Mouse (Mus musculus): Measurements from ENCODE around the gene Grk6.

Grk6 gene

DNA sequence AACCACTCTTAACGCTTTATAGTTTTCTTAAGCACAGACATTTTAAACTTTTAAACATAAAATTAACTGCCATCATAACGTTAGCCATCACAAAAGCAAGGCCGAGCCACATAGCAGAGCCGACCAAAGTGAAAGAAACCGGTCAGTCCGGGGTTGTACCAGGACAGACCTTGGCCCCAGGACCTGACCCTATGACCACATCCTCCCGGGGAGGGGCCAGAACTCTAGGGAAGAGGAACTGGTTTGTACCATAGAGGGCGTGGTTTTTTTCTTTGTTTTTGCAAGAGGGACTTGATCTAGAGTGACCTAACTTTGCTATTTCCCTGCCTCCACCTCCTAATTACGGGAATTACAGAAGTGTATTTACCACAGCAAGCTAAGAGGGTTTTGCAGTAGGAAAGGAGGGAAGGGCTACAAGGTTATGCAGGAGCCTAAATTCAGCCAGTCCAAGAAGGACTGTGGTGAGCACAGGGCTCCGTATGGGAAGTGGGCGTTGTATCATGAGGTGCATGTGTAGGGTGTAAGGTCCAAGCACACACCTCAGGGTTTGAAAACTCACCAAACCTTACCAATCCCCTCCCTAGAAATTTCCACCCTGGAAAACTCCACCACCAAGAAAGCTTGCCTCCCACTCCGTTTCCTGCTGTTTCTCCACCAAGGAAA, 15.5 kb upstream of the Grk6 start:
- DNase-seq = peak; percentile 71

DNA sequence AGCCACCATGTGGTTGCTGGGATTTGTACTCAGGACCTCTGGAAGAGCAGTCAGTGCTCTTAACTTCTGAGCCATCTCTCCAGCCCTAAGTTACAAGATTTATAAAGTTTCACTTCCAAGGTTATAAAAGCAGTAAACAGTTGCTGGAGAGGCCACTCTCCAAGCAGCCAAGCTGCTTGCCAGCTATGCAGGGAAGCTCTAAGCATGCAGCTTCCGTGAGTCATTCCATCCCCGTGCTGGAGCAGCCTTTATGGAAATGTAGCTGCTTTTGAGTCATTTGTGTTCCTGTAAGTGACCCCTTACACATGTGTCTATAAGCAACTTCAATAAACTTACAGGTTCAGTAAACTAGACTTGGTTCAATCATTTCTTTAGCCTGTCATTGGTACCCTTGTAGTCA, 14.3 kb upstream of the Grk6 start:
- DNase-seq = peak; percentile 3

GRCm38 (mm10) chr13:55431889-55432685, 12.8 kb upstream of the Grk6 start:
- DNase-seq = peak; percentile 2

DNA sequence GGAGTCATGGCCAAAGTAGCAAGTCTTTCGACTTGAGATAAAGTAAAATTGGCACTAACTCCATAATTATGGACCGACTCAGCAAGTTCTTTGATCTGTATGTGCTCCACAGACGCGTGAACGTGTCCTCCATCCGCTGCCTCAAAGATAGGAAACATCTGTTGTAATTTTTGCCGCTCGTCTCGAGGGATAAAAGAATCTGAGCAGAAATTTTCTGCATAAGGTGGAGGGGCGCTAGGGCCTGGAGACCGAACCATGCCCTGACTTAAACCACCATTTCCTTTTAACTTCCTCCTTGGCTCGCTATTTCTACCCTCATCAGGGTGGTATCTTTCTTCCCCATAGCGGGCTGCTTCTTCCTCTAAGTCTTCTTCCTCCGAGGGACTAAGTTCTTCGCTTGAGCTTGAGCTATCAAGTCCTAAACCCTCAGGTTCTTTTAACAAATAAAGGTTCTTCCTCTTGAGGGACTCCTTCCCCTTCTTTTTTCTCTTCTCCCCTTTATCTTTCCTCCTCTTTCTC, 7.7 kb upstream of the Grk6 start:
- DNase-seq = peak; percentile 2

GRCm38 (mm10) chr13:55443799-55444285, 1.0 kb upstream of the Grk6 start:
- DNase-seq = no peak

GRCm38 (mm10) chr13:55444286-55444936, 461 bp upstream of the Grk6 start:
- peak; percentile 91 for DNase-seq

DNA sequence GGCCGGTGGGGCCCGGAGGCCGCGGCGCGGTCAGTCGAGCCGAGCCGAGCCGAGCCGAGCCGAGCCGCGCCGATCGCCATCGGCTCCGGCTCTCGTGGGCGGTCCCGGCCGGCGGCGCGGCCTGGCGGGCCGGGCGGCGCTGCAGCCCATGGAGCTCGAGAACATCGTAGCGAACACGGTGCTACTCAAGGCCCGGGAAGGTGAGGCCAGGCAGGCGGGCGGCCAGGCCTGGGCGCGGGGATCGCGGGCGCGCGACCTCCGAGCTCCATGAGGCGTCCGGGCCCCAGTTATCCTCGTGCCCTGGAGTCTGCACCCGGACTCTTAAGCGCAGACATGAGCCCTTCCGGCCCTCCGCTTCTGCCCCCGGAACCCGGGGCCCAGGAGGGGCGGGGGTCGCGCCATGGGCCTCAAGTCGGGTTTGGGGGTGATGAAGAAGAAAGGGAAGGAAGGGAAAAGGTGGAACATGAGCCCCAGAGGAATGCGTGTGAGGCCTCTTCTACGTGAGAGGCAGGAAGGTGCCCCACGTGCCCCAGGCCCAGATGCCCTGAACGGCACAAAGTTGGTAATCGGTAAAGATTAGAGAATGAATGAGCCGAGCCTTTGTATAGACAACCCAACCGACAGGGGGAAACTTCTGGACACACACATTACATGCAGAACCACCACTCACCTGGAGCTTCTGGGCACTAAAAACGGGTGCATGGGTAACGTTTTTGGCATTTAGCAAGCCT, 654 bp downstream of the Grk6 start:
- DNase-seq = no peak

GRCm38 (mm10) chr13:55446483-55447105, 1.7 kb downstream of the Grk6 start:
- DNase-seq = no peak

DNA sequence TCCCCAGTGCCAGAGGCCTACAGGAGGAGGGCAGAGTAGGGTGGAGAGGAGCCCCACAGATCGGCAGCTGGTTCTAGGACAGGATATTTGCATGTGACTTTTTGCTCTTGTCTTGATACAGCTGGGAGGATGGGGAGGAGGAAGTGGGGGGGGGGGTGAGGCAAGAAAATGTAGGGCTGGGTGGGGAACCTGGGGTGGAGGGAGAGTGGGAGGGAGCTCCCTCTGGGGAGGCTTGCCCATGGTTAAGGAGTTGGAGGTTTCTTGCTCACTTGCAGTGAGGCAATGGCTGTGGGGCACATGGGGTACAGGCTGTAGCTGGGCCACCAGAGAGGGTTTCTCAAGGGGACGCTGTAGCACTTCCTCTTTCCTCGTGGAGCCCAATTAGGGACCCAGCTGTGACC, 2.7 kb downstream of the Grk6 start:
- DNase-seq = no peak

DNA sequence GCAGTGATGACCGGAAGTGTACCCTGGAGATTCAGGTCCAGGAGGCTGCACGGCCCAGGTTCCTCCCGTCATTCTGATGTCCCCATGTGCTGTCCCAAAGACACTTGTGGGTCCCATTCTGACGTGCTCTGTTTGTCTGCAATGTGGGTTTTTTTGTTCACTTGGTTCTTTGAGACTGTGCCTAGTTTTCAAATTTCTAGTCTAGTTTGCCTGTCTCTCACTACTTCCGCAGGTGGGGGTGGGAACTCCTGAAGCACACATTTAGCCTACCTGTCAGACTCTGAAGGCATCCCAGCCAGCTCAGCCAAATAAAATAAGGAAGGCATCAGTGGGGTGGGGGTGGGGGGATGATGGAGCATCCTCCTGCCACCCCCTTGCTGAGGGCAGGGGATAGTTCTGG, 3.3 kb downstream of the Grk6 start:
- DNase-seq = no peak

DNA sequence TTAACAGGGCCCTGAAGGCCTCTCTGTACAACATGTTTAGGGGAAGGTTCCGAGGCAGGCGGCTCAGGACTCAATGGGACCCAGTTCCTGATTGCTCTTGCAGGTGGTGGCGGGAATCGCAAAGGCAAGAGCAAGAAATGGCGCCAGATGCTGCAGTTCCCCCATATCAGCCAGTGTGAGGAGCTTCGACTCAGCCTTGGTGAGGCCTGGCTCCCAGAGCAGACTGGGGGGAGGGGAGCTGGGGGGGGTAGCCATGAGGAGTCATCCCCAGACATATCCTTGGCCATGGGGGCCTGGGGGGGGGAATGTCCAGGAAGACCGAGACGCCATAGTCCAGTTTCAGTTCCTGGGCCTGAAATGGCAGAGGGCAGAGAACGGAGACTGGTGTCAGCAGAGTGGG, 4.3 kb downstream of the Grk6 start:
- DNase-seq = no peak

DNA sequence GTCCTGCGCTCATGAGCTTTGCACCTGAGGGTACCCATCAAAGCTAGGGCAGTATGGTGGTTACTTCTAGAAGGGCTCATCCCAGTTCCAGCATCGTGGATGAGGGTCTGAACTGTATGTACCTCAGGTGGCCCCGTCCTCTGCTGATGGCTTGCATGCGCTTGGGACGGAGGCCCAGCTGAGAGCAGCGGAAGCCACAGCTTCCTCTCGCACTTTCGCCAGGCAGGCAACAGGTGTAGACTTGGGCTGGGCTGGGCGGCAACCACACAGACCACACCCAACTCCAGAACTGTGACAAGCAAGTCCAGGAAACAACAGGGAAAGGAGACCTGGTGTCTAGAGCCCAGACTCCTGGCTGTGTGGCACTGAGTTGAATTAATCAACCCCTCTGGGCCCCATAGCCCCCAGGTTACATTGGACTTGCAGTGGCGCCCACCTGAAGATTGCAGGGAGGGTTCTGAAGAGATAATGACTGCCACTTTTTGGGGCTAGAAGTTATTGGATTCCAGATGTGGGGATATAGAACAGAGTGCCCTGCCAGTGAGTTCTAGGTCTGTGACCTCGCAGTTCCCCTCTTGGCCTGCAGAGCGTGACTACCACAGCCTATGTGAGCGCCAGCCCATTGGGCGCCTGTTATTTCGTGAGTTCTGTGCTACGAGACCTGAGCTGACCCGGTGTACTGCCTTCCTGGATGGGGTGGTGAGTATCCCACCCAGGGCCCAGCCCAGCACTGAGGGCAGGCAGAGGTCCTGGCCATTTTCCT, 5.0 kb downstream of the Grk6 start:
- DNase-seq = no peak

- DNase-seq = no peak
Measured at GRCm38 (mm10) chr13:55450511-55450980, 5.7 kb downstream of the Grk6 start.

GRCm38 (mm10) chr13:55451296-55451695, 6.4 kb downstream of the Grk6 start:
- no peak for DNase-seq

DNA sequence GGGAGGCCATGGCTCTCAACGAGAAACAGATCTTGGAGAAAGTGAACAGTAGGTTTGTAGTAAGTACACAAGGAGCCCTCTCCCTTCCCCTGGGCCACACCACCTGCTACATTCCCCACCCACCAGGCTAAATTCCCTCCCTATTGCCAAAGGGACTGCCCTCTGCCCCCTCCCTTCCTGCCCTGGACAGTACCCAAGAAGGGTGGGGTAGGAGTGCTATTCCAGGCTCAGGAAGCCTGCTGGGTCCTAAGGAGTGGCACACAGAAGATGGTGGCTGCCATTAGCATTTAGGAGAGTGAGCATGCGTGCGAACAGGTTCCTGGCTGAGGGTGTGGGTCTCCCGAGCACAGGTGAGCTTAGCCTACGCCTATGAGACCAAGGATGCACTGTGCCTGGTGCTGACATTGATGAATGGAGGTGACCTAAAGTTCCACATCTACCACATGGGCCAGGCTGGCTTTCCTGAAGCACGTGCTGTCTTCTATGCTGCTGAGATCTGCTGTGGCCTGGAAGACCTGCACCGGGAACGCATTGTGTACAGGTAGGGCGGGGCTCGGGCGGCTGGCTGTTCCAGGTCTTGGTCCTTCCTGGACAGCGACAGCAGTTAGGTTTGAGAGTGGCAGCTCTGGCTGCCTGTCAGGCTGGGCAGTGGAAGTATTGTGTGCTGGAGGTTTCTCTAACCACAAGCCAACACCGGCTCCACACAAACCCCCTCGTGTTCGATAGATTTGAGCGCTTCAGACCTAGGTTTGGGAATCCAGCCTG, 7.1 kb downstream of the Grk6 start:
- peak; percentile 60 for DNase-seq

- DNase-seq = no peak
Measured at GRCm38 (mm10) chr13:55462965-55463364, 18.1 kb downstream of the Grk6 start.

DNA sequence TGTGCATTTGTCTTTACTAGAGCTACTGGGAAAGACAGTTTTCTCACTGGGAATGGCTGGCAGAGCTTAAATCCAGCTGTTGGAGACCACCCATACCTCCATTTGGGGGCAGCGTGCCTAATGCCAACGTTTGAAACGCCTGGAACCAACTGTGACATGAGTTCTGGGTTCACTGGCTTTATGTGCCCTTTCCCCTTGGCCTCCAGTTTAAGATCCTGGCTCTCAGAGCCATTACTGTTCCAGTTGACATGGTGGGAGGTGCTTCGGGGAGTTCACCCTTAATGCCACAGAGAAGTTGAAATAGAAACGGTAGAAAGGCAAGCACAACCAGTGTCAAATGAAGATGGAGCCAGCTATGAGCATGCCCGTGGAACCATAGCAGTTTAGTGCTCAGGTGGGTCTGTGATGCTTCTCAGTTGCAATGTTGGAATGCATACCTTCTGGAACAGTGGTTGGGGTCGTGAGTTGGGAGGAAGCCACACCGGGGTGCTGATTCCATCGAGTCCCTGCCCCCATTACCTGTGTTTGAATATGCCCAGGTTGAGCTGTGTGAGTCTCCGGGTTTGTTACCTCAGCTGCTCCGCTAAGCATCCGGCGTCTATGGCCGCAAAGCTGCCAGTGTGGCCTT, 18.6 kb downstream of the Grk6 start:
- DNase-seq = no peak

DNA sequence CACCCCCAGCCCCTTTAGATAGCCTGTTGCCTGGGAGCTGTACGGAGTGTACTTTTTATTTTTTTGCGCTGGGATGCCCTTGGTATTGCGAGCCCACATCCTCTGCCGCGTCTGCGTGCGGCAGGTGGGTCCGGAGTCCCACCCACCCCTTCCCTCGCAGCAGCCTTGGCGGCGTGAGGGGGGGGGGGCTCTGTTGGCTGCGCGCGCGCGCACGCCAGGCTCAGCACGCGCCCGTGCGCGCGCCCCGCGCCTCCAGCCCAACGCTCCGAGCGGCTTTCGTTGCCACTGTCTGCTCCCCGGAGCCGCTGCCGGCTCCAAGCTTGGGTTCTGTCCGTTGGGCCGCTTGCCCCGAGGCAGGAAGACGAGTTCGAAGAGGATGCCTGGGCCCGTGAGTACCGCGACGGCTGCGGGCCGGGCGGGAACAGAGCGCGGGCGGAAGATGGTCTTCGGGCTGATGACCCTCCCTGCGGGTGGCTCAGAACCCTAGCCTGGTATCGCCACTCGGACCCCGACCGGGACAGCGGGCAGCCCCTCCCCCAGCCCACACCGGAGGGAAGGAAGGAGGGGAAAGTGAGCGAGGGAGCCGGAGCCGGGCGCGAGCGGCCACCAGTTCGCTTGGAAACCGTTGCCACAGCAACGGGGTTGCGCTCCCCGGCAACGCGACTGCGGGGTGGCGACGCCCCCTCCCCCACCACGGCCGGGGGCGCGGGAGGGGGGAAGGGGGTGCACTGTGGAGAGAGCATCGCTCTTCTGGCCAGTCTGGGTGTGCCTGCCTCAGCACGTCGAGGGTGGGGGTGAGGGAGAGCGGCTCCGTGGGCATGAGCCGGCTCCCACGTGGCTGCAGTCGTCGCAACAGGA, 19.4 kb downstream of the Grk6 start, which contains the start of gene Prr7:
Gene Prr7, plus strand, starts transcription at position 241 of the 858 bp plus-strand sequence.
- peak; percentile 70 for DNase-seq

GRCm38 (mm10) chr13:55465184-55465583, 20.3 kb downstream of the Grk6 start:
- DNase-seq = peak; percentile 21
